Mouse (Mus musculus) ovary, postnatal 14 days (tissue): ENCODE results near the gene Gnai2.
"Not testable (repeated sequence)": the region's sequence is repeated elsewhere in the genome, so short reads cannot be mapped to it uniquely, and the experiment has no call there.

Source experiments
- DNase-seq: peaks from one replicate; pipeline ENCODE4 v3.0.0; 2022; ENCODE audit warnings: low spot score

Gene Gnai2

DNA sequence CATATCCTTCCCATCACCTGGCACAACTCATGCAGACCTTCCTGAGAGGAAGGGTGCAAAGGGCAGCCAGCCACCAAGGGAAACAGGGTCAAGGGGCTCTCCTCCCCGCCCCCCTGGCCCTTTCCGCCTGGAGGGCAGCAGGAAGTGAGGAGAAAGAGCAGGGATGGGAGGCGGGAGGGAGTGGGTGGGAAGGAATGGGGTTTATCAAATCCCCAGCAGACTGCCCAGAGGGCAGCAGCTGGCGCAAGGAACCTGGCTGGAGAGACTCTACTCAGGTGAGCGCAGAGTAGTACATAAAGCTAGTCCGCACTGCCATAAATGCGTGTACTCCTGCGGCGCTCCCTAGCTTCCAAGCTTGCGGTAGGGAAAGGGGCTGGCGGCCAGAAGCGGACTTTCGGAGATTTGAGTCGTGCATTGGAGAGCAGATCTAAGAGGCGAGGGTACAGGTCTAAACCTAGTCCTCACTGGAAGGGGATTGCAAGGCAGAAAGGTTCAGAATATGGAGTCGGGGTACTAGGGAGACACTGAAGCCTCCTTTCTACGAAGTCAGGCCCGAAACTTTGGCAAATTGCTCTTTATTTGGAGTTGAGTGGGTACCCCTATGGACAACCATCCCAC, 67.4 kb downstream of the Gnai2 start, which contains the start of gene Hyal2:
TSS of gene Hyal2 (plus strand) at position 244 of the 618 bp plus-strand sequence.
- no peak for DNase-seq

GRCm38 (mm10) chr9:107566855-107567254, 68.3 kb downstream of the Gnai2 start:
- DNase-seq = no peak

- DNase-seq = peak; percentile 81
Measured at GRCm38 (mm10) chr9:107566041-107566709, 69.0 kb downstream of the Gnai2 start.

GRCm38 (mm10) chr9:107565556-107565955, 69.6 kb downstream of the Gnai2 start:
- not testable (repeated sequence) for DNase-seq
